In the genomic region with DNA sequence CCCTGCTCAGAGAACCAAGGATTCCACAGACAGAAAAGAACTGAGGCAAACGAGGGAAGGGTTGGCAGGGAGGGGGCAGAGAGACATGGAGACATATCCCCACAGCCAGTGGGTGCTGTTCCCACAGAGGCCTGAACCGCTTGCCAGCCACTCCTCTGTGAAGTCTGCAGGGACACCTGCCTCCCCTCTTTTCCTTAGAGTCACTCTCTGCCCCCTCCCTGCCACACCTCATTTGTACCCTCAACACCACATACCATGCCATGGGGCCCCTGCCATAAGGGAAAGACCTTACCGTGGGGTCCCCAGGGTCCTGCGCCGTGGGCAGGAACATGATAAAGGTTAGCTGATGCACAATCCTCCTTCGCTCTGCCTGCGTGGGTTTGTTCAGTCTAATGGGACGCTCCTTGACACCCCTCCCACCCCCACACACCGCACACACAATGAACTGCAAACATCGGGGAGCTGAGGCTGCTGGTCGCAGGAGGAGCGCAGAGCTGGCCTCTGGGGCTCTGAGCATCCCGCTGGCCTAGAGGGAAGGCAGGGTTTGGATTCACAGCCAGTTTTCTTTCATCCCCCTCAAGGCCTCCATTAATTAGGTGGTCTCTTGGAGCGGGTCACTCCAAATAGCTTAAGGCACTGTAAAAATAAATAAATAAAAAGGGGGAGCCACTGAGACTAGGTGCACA, we compare ENCODE assay signal across 9 mouse cellular contexts. TPM values are rescaled to one million over a fixed set of nuclear protein-coding genes. Genes with fewer than 3 reads are reported as not detected.
DNase-seq lines count a peak whose midpoint lies in the region; ATAC-seq and TF ChIP-seq lines count a peak whose summit lies in the region.
"Had no signal": no experiment of that assay in that cellular context is flagged by ENCODE, and none has a peak within 500 bp of the region (broad histone marks: within the 10 kb centered on the region; RNA-seq: fewer than 3 reads in every experiment).

No protein-coding gene starts in this region.

- no peak overlapping the region for H3K4me3 ChIP-seq in kidney, postnatal 0 days (replicated peaks; ENCODE audit: low read depth, low read length)
- peak overlapping the region; percentile 60 for H3K4me3 ChIP-seq in forebrain, embryonic 14.5 days (ENCODE audit: low read depth, low read length)
- H3K4me3 ChIP-seq in intestine, embryonic 14.5 days (ENCODE audit: low read depth, low read length) = no peak overlapping the region
- H3K4me3 ChIP-seq in neural tube, embryonic 15.5 days (replicated peaks) = peak overlapping the region; percentile 62

- H3K36me3 ChIP-seq in kidney, postnatal 0 days (ENCODE audit: insufficient read depth, low read length) = no peaks in the 10 kb centered on the region
- no peaks in the 10 kb centered on the region for H3K36me3 ChIP-seq in forebrain, embryonic 14.5 days (ENCODE audit: control insufficient read depth, insufficient read depth, low read length)
- H3K36me3 ChIP-seq in intestine, embryonic 14.5 days (ENCODE audit: control insufficient read depth, insufficient read depth, low read length) = no peaks in the 10 kb centered on the region
- no peaks in the 10 kb centered on the region for H3K36me3 ChIP-seq in neural tube, embryonic 15.5 days

- TF ChIP-seq CTCF in kidney, postnatal 0 days (IDR thresholded peaks at IDR 0.05; ENCODE audit: low read depth) = 0 out of 2 replicates have a peak, but pooled peaks have one; percentile 10

- H3K4me1 ChIP-seq in kidney, postnatal 0 days (replicated peaks; ENCODE audit: insufficient read depth, low read length) = peaks cover 32% of the 10 kb centered on the region
- H3K4me1 ChIP-seq in forebrain, embryonic 14.5 days (ENCODE audit: control insufficient read depth, insufficient read depth, low read length) = peaks cover 49% of the 10 kb centered on the region
- peaks cover 37% of the 10 kb centered on the region for H3K4me1 ChIP-seq in intestine, embryonic 14.5 days (replicated peaks; ENCODE audit: control insufficient read depth, insufficient read depth, low read length)
- peaks cover 69% of the 10 kb centered on the region for H3K4me1 ChIP-seq in neural tube, embryonic 15.5 days

- no peaks in the 10 kb centered on the region for H3K27me3 ChIP-seq in kidney, postnatal 0 days (ENCODE audit: insufficient read depth, low read length)
- H3K27me3 ChIP-seq in forebrain, embryonic 14.5 days (replicated peaks; ENCODE audit: control insufficient read depth, insufficient read depth, low read length) = no peaks in the 10 kb centered on the region
- H3K27me3 ChIP-seq in intestine, embryonic 14.5 days (replicated peaks; ENCODE audit: control insufficient read depth, insufficient read depth, low read length) = no peaks in the 10 kb centered on the region
- no peaks in the 10 kb centered on the region for H3K27me3 ChIP-seq in neural tube, embryonic 15.5 days (replicated peaks)

- H3K4me2 ChIP-seq in kidney, postnatal 0 days (ENCODE audit: low read length) = peak overlapping the region; percentile 8
- peak overlapping the region; percentile 94 for H3K4me2 ChIP-seq in forebrain, embryonic 14.5 days (ENCODE audit: low read length)
- peak overlapping the region; percentile 76 for H3K4me2 ChIP-seq in intestine, embryonic 14.5 days (ENCODE audit: low read length)
- H3K4me2 ChIP-seq in neural tube, embryonic 15.5 days = peak overlapping the region; percentile 88

- no peaks in the 10 kb centered on the region for H3K9me3 ChIP-seq in kidney, postnatal 0 days (replicated peaks; ENCODE audit: low read length)
- no peaks in the 10 kb centered on the region for H3K9me3 ChIP-seq in forebrain, embryonic 14.5 days (replicated peaks; ENCODE audit: control insufficient read depth, low read length)
- no peaks in the 10 kb centered on the region for H3K9me3 ChIP-seq in intestine, embryonic 14.5 days (ENCODE audit: control insufficient read depth, low read length)
- H3K9me3 ChIP-seq in neural tube, embryonic 15.5 days (replicated peaks) = no peaks in the 10 kb centered on the region

- DNase-seq in kidney, postnatal 0 days (ENCODE audit: low spot score) = no peak
- DNase-seq in kidney, postnatal 4 days = no peak
- DNase-seq in forebrain, embryonic 14.5 days (ENCODE audit: low spot score) = peak; percentile 42
- DNase-seq in intestine, embryonic 14.5 days (ENCODE audit: low spot score) = no peak
- DNase-seq in ovary, postnatal 36 days (ENCODE audit: low spot score) = no peak
- no peak for DNase-seq in liver
- DNase-seq: kidney, adult 18-20 months had no signal

- WGBS in kidney, postnatal 0 days = 37% methylated on average over 14 of the region's 14 CpGs
- WGBS in forebrain, embryonic 14.5 days = 7% methylated on average over 14 of the region's 14 CpGs
- WGBS in intestine, embryonic 14.5 days = 35% methylated on average over 14 of the region's 14 CpGs
- WGBS in neural tube, embryonic 15.5 days = 9% methylated on average over 14 of the region's 14 CpGs

- 0 out of 2 replicates have a peak overlapping the region, but pooled peaks have one; percentile 39 for H3K27ac ChIP-seq in kidney, postnatal 0 days
- peak overlapping the region; percentile 99 for H3K27ac ChIP-seq in forebrain, embryonic 14.5 days (ENCODE audit: low read depth, low read length)
- peak overlapping the region; percentile 90 for H3K27ac ChIP-seq in intestine, embryonic 14.5 days (ENCODE audit: low read depth)
- peak overlapping the region; percentile 98 for H3K27ac ChIP-seq in neural tube, embryonic 15.5 days (replicated peaks)

- 0 out of 2 replicates have a peak overlapping the region, but pooled peaks have one; percentile 82 for H3K9ac ChIP-seq in kidney, postnatal 0 days (ENCODE audit: low read depth, low read length)
- peak overlapping the region; percentile 95 for H3K9ac ChIP-seq in forebrain, embryonic 14.5 days (ENCODE audit: low read length)
- H3K9ac ChIP-seq in intestine, embryonic 14.5 days (ENCODE audit: low read length) = peak overlapping the region; percentile 70; the same call in 1 of the 2 replicates
- H3K9ac ChIP-seq in neural tube, embryonic 15.5 days (replicated peaks) = peak overlapping the region; percentile 82

- no peak for ATAC-seq in kidney, postnatal 0 days (replicated peaks; ENCODE audit: low FRiP score, low read depth)
- ATAC-seq in forebrain, embryonic 14.5 days = no peak
- ATAC-seq in intestine, embryonic 14.5 days (replicated peaks; ENCODE audit: low FRiP score, low TSS enrichment, low read depth) = no peak
- no peak for ATAC-seq in neural tube, embryonic 15.5 days (ENCODE audit: low FRiP score)

RNA-seq across cellular contexts. Expression of a gene that starts 18.1 kb away (rescaled TPM):
- 16.4 and 19.7 TPM in 2 replicates for polyA plus RNA-seq in kidney, postnatal 0 days (2015; fragmentation: Nextera tagmentation; extraction: Ambion mirVana)
- 170 and 177 TPM in 2 replicates for polyA plus RNA-seq in forebrain, embryonic 14.5 days (2014; fragmentation: Nextera tagmentation; extraction: Ambion mirVana)
- 26.2 and 27.5 TPM in 2 replicates for polyA plus RNA-seq in intestine, embryonic 14.5 days (2014; fragmentation: Nextera tagmentation; extraction: Ambion mirVana)
- 111 and 135 TPM in 2 replicates for polyA plus RNA-seq in neural tube, embryonic 15.5 days (2015; fragmentation: Nextera tagmentation; extraction: Ambion mirVana)

RNA-seq across cellular contexts. Expression of a gene that starts 19.6 kb away (rescaled TPM):
- polyA plus RNA-seq in kidney, postnatal 0 days (2015; fragmentation: Nextera tagmentation; extraction: Ambion mirVana) = 26.0 and 27.6 TPM in 2 replicates
- polyA plus RNA-seq in forebrain, embryonic 14.5 days (2014; fragmentation: Nextera tagmentation; extraction: Ambion mirVana) = 10.6 and 13.8 TPM in 2 replicates
- 8.6 and 10.6 TPM in 2 replicates for polyA plus RNA-seq in intestine, embryonic 14.5 days (2014; fragmentation: Nextera tagmentation; extraction: Ambion mirVana)
- polyA plus RNA-seq in neural tube, embryonic 15.5 days (2015; fragmentation: Nextera tagmentation; extraction: Ambion mirVana) = 19.3 and 21.2 TPM in 2 replicates

RNA-seq across cellular contexts. Expression of a gene that starts 28.9 kb away (rescaled TPM):
- polyA plus RNA-seq in kidney, postnatal 0 days (2015; fragmentation: Nextera tagmentation; extraction: Ambion mirVana) = 74.4 and 79.6 TPM in 2 replicates
- polyA plus RNA-seq in forebrain, embryonic 14.5 days (2014; fragmentation: Nextera tagmentation; extraction: Ambion mirVana) = 111 and 112 TPM in 2 replicates
- 97.6 and 98.4 TPM in 2 replicates for polyA plus RNA-seq in intestine, embryonic 14.5 days (2014; fragmentation: Nextera tagmentation; extraction: Ambion mirVana)
- polyA plus RNA-seq in neural tube, embryonic 15.5 days (2015; fragmentation: Nextera tagmentation; extraction: Ambion mirVana) = 82.8 and 93.1 TPM in 2 replicates

RNA-seq across cellular contexts. Expression of a gene that starts 49.5 kb away (rescaled TPM):
- polyA plus RNA-seq in kidney, postnatal 0 days (2015; fragmentation: Nextera tagmentation; extraction: Ambion mirVana) = 0.12 and 0.19 TPM in 2 replicates
- 0.06 and 0.09 TPM in 2 replicates for polyA plus RNA-seq in forebrain, embryonic 14.5 days (2014; fragmentation: Nextera tagmentation; extraction: Ambion mirVana)
- 0.15 TPM in 1 of 2 replicates, not detected in the other for polyA plus RNA-seq in intestine, embryonic 14.5 days (2014; fragmentation: Nextera tagmentation; extraction: Ambion mirVana)
- polyA plus RNA-seq in neural tube, embryonic 15.5 days (2015; fragmentation: Nextera tagmentation; extraction: Ambion mirVana) = 0.24 and 0.26 TPM in 2 replicates
- polyA plus RNA-seq: urinary bladder, adult 2 months had no signal

Comparison
In these comparisons a context has a peak if more than half of its experiments do, and no peak if none do; other contexts are left out.
1. H3K27ac ChIP-seq: peak in every context shown above with its lines; median percentile 99 in forebrain, embryonic 14.5 days; 98 in neural tube, embryonic 15.5 days; 90 in intestine, embryonic 14.5 days; 39 in kidney, postnatal 0 days.
2. H3K4me2 ChIP-seq: peak in every context shown above with its lines; median percentile 94 in forebrain, embryonic 14.5 days; 88 in neural tube, embryonic 15.5 days; 76 in intestine, embryonic 14.5 days; 8 in kidney, postnatal 0 days.
3. H3K4me3 ChIP-seq: peak in forebrain, embryonic 14.5 days (single experiment) and neural tube, embryonic 15.5 days (single experiment); none in kidney, postnatal 0 days (single experiment) and intestine, embryonic 14.5 days (single experiment).
4. Peak in every context shown above with its lines, with median percentiles within 50 percentile points of each other: H3K9ac ChIP-seq.